Mouse (Mus musculus) urinary bladder, postnatal 36 days (tissue): ENCODE results near the gene A530032D15Rik.
"Not testable (repeated sequence)": the region's sequence is repeated elsewhere in the genome, so short reads cannot be mapped to it uniquely, and the experiment has no call there.

Source experiments
- DNase-seq, 2 experiments: peaks; one replicate each; pipeline ENCODE4 v3.0.0; 2022; ENCODE audit warnings: low spot score in 2 of 2, mixed read lengths in 1 of 2

Gene A530032D15Rik

GRCm38 (mm10) chr1:85109753-85110152 lies at the start of gene A530032D15Rik:
A530032D15Rik (minus strand) TSS chr1:85109853.
- not testable (repeated sequence) for DNase-seq

DNA sequence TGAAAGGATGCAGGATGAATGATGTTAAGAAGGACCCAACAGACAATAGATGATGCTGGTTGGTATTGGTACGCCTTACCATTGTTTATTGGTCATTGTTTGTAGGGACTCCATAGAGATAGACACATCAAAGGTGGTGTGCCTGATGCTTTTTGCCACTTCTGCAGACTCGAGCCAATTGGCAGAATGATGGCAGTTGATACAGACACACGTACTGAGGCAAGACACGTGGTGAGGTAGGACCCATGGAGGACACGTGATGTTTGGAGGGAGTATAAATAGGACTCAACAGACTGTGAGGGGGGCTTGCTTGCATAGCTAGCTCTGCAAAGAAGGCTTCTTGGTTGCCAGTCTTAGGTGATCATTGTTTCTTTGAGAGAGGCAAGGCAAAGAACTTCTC lies 45.5 kb upstream of the A530032D15Rik start:
- not testable (repeated sequence) for DNase-seq

DNA sequence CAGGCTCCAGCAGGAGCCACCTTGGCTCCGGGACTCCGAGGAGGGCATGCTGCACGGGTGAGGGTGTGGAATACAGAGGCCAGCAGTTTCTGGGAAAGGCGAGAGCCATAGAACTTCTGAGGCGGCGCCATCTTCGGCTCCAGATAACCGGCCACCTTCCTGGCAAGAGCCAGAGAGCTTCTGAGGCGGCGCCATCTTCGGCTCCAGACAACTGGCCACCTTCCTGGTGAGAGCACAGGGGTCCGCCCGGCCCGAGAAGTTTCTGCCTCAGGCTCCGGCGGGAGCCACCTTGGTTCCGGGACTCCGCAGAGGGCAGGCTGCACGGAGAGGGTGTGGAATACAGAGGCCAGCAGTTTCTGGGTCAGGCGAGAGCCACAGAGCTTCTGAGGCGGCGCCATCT lies 24.0 kb upstream of the A530032D15Rik start:
- not testable (repeated sequence) for DNase-seq

DNA sequence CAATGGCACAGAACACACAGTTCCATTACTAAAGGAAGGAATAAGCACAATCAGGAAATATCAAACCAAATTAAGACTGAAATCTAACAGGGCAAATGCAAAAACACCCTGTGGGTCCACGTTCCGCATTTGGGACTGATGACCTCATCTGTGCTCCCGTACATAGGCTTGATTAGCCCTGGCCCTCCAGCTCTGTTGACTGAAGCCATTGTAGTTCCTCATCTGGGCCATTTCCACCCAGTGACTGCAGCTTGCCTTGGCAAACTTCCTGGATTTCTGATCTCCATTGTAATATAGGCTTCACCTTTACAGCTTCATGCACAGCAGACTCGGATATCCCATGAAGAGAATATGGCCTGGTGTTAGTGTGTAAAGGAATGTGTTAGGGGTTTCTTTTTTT lies 12.2 kb upstream of the A530032D15Rik start:
- not testable (repeated sequence) for DNase-seq

DNA sequence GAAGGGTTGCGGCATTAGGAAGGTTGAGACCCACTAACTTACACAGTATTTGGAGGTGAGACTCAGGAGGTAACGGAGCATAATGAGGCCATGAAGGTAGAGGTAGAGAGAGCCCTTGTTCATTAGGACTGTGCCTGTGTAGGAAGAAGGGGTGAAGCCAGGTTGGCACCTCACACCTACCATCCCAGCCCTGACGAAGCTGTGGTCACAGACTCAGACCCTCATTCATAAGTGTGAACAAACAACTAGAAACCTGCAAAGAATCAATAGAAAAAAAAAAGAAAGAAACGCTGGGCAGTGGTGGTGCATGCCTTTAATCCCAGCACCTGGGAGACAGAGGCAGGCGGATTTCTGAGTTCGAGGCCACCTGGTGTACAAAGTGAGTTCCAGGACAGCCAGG lies 8.7 kb upstream of the A530032D15Rik start:
- DNase-seq = not testable (repeated sequence)

GRCm38 (mm10) chr1:85117537-85117936 lies 7.9 kb upstream of the A530032D15Rik start:
- DNase-seq = not testable (repeated sequence)

- peak in 1 of 2 experiments; percentile 44 for DNase-seq
Measured at GRCm38 (mm10) chr1:85114666-85115402, 5.2 kb upstream of the A530032D15Rik start.

- DNase-seq = not testable (repeated sequence)
Measured at GRCm38 (mm10) chr1:85114078-85114477, 4.4 kb upstream of the A530032D15Rik start.

GRCm38 (mm10) chr1:85112889-85113288 lies 3.2 kb upstream of the A530032D15Rik start:
- not testable (repeated sequence) for DNase-seq

DNA sequence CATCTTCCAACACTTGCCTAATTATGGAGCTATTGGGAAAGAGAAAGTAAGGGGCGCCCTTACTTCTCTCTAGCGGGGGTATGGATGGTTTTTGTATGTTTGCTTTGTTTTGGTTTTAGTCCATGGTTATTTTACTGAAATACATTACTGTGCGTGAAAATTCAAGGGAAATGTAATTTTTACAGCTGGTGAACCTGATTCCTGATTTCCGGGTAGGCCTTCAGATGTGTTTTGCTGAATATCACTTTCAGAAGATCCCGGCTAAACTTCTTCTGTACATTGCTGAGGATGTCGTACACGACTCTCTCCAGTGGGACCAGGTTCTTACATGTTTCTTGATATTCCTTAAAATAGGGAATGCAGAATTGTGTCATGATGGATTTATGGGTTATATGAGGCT lies 2.6 kb upstream of the A530032D15Rik start:
- not testable (repeated sequence) for DNase-seq

GRCm38 (mm10) chr1:85111572-85111971 lies 1.9 kb upstream of the A530032D15Rik start:
- peak in 1 of 2 experiments; percentile 16 for DNase-seq

DNA sequence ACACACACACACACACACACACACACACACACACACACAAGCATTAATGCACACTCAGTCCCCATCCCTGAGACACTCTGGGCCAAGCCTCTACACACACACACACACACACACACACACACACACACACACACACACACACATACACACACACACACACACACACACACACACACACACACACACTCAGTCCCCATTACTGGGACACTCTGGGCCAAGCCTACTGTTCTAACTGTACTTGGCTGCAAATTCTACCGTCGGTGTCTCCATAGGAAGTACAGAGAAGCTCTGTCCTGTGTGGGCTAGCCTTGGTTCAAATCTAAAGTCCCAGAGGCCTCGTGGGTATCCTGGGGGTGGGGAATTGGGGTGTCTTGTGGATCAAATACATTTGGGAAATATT lies 1.2 kb upstream of the A530032D15Rik start:
- DNase-seq = not testable (repeated sequence)

DNA sequence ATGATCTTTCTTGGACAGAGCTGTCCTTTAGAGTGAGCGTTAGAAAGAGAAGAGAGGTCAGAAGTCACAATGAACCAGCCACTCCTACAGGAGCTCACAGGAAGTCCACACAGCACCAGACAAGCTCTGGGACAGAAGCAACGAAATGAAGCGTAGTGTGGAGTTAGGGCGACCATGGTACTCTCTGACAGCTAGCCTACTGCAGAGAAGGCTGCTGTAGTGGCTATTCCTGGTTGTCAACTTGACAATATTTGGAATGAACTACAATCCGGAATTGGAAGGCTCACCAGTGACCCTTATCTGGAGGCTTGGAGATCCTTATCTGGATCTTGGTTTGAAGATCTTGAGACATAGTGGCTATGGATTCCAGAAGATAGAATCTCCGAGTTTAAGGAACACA lies 3.6 kb downstream of the A530032D15Rik start:
- DNase-seq = not testable (repeated sequence)

DNA sequence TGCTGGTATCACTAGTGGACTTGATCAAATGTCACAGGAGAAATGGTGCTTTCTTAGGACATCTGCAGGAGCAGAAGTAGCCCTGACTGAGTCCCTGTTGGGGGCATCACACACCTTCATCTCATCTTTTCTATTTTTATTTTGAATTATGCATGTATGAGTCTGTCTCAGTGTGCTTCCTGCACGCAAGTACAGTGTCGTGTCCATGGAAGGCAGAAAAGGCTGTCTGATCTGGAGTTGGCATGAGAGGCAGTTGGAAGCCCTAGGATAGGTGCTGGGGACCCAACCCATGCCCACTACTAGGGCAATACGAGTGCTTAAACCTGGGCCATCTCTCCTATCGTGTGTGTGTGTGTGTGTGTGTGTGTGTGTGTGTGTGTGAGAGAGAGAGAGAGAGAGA lies 4.3 kb downstream of the A530032D15Rik start:
- not testable (repeated sequence) for DNase-seq

GRCm38 (mm10) chr1:85101754-85102153 lies 7.9 kb downstream of the A530032D15Rik start:
- DNase-seq = not testable (repeated sequence)

- DNase-seq = not testable (repeated sequence)
Measured at GRCm38 (mm10) chr1:85099864-85100263, 9.8 kb downstream of the A530032D15Rik start, which contains the start of gene Gm10553. Gm10553 (plus strand) TSS chr1:85100164.

GRCm38 (mm10) chr1:85099081-85099480 lies 10.6 kb downstream of the A530032D15Rik start:
- not testable (repeated sequence) for DNase-seq

- DNase-seq = not testable (repeated sequence)
Measured at GRCm38 (mm10) chr1:85093011-85093572, 16.6 kb downstream of the A530032D15Rik start.

DNA sequence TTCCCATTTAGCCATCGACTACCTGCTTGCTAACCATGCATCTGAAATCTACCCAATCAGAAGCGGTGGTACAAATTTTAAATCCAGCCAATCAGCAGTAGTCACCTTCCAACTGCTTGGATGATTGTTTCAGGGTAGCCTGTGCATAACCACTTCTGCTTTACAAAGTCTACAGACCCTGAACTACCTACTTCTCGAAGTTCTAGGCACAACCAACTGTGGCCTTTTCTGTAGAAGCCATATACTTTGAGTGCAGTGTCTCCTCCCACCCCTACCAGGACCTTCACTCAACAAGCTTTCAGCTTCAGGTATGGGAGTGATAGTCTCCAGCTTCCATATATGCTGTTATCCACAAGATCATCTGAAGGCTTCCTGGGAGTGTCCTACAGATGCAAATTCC lies 17.5 kb downstream of the A530032D15Rik start:
- not testable (repeated sequence) for DNase-seq

DNA sequence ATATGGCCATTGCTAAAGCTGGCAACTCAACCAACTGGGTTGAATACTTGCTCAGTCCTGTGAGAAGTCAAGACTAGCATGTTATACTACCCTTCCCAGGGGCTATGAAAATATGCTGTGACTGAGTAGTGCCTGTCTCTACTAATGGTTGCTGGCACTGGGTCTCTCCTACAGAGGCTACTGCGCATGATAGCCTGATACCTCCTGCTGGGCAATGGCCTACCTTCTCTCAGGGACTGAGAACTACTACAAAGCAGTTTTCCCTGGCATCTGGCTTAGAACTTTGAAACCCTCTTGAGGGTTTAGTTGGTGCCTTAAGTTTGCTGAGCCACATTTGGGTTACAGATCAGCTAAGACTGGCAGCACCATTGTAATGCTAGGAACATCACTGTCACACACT lies 23.4 kb downstream of the A530032D15Rik start:
- DNase-seq = not testable (repeated sequence)

DNA sequence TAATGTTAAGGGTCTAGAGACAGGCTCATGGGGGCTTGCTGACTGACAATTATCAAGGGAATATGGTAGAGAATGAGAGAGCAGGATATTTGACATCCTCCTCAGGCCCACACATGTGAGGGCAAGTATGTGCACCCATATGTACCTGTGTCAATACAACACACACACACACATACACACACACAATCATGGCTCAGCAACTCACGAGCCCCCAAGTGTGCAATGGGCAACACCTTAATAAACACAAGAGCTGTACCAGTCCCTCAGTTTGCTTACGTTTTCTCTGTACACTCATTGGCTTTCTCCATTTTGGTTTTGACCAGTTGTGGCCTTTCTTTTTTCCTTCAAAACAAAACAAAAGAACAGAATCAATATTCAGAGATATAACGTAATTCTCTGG lies 24.9 kb downstream of the A530032D15Rik start:
- DNase-seq = not testable (repeated sequence)

- DNase-seq = not testable (repeated sequence)
Measured at GRCm38 (mm10) chr1:85073099-85073498, 36.6 kb downstream of the A530032D15Rik start.

GRCm38 (mm10) chr1:85071690-85072089 lies 38.0 kb downstream of the A530032D15Rik start:
- DNase-seq = not testable (repeated sequence)
